Comparison of ENCODE assay signal across 1 mouse cellular context in the genomic region with DNA sequence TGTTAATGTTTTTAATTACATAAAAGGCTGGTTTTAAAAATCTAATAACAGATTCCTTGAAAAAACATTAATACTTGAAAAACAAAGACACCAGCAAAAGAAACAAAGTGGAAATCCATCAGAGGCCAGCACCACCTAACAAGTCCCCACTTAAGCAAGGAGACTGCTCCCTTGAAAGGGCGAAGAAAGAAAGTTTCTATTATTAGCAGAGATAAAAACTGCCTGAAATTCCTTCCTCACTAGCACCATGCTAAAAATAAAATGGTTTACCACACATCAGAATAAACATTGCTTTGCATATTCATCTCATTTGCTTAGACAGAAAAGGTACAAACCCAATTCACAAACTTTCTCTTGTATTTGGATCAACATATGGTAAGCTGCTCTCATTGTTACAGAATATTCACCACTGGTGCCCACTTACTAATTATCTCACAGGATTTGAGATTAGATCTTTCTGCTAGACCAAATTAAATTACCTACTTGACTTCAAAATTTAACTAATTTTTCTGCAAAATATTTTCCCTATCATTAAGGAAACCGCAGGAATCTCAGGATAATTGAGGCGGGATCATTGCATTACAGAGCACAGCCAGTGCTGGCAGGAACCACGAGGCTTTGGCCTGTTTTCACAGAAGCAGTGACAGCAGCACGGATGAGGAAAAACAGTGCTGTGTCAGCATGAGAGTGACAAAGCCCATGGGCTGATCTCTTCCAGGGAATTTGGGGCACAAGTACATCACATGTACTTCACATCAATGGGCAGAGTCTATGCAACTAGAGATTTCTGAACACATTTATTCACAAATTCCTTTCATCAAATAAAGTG.
TF ChIP-seq lines count a peak whose summit lies in the region.

No protein-coding gene starts in this region.

TF ChIP-seq in ES-E14, 5 proteins besides CTCF, POLR2A, EP300 and RAD21 (continued from another document):
- TF ChIP-seq ZC3H11A (IDR thresholded peaks at IDR 0.05; ENCODE audit: borderline replicate concordance, low read depth, low read length) = no peak
TF ChIP-seq in ES-E14: peak in this region for 1.
